Mouse (Mus musculus) cerebral cortex, adult 2 months (tissue): ENCODE data around the gene Gm9833.

Experiments used
- WGBS: fragments of 180-500 bp; shearing (Covaris S2); methylation state at CpG from one replicate; pipeline ENCODE4 v1.1.7; 2018; 5-methylcytosine and 5-hydroxymethylcytosine counted together

Gene Gm9833

DNA sequence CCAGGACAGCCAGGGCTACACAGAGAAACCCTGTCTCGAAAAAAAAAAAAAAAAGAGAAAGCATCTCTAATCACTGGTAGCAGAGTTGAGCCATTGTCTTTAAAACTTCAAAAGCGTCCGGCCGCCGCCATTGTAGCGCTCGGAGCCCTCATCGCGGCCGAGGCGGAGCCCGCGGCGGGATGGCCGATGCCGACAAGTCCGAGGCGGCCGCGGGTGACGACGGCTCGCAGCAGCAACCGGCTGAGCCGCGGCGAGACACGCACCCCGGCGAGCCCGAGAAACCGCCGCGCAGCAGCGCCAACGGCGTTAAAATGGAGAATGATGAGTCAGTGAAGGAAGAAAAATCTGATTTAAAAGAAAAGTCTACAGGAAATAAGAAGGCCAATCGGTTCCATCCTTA is at the start of gene Gm9833:
Gene Gm9833, plus strand, starts transcription at position 117 of the 400 bp plus-strand sequence.
- WGBS = 26% methylated on average over 38 of the region's 38 CpGs

DNA sequence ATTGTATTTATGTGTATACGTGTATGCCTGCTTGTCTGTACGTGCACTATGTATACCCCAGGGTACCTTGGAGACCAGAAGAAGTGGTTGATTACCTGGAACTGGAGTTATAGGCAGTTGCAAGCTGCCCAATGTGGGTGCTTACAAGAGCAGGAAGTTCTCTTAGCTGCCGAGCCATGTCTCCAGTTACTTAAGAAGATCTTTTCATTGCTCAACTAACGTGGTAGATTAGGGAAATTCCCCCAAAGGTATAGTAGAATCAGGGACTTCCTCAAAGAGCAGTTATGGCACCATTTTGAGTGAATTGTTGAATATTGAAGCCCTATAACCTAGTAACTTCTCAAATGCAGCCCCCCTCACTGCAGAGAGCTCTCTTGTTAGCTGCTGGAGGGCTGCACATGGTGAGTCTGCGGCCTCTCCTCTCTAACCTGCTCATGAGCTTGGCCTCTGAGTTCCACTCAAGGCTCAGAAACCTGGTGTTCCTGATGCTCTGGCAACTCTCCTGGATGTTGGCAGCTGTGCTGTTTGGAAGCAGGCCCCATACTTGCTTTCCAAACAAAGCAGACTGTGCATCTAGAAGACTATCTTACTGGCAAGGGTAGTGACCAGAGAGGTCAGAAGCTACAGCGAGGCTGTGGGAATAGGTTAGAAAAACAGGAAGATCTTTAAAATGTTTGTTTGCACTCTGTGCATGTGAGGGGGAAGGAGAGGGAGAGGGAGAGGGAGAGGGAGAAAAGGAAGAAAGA is 10.6 kb upstream of the Gm9833 start:
- WGBS = 84% methylated on average over 6 of the region's 6 CpGs

DNA sequence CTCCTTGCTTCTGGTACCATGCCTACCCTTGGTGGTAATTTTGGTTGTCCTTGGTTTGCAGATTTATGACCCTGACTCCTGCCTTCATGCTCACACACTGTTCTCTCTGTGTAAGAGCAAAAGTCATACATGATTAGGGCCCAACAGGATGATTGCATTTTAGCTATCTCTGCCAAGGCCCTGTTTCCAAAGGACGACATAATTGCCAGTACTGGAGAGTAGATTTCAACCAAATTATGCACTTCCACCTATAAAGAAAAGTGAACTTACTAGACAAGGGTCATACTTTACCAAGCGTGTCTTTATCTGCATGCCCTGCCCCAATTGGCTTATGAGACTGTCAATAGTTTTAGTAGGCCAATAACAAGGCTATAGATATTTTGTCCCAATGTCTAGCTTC is 9.8 kb upstream of the Gm9833 start:
- WGBS = 93% methylated on average over 2 of the region's 2 CpGs

DNA sequence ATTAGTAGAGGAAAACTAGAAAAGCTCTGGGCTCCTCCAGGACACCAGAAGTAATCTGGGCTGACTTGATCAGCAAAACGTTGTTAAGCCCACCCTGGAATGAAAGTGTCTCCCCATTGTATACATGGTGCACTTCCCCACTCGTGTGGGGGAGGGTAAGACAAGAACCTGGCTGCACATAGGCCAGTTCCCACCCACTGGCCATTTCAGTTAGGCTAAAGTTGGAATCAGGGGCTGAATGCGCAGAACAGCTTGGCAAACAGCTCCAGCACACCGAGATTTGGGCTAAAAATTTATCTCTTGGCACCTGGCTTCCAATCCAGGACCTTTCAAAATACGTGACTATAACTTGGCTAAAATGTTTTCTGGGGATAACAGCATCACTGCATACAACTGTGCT is 6.6 kb upstream of the Gm9833 start:
- 49% methylated on average over 5 of the region's 5 CpGs for WGBS

DNA sequence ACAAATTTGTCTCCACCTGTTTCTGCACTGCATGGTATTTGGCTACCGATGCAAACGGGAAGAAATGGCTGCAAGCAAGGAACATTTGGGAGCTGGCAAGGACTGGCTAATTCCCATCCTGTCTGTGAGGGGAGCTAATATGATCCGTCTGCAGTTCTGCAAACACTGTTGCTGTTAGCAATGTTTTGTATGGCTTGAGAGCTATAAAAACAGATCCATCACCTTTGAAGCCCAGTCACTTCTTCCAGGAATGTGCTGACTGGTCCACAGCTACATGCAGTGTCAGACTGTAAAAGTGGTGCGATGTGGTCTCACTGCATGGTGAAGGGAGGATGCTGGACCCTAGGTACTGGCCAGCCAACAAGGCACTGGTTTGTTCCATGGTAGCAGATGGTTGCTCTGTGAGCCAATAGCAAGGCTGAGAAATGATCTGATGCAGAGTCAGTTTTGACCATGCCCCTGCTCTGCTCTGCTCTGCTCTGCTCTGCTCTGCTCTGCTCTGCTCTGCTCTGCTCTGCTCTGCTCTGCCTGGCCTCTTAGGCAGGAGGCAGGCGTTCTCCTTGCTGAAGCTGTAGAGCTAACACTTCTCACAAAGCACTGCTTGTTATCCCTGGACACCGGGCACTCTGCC is 5.9 kb upstream of the Gm9833 start:
- WGBS = 37% methylated on average over 6 of the region's 6 CpGs

DNA sequence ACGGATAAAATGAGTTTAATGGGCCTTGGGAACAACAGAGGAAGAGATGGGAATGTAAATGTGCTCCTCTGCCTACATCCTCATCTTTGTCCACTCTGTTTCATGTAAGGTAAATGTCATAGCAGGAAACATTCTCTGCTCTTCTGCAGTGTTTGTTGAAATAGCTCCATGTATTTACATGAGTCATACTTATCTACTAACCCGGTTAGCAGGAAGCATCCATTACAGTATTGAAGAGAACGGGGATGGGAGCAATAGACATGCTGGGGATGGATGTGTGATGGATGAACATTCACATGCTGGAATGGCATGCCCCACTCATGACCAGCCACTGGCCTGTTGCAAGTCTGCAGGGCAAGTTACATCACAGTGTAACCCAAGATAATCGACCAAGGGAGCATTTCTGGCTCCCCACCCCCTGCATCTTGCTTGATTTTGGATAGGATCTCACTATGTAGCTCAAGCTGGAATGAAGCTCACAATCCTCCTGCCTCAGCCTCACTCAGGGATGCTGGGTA is 5.3 kb upstream of the Gm9833 start:
- 54% methylated on average over 4 of the region's 4 CpGs for whole genome bisulfite sequencing

DNA sequence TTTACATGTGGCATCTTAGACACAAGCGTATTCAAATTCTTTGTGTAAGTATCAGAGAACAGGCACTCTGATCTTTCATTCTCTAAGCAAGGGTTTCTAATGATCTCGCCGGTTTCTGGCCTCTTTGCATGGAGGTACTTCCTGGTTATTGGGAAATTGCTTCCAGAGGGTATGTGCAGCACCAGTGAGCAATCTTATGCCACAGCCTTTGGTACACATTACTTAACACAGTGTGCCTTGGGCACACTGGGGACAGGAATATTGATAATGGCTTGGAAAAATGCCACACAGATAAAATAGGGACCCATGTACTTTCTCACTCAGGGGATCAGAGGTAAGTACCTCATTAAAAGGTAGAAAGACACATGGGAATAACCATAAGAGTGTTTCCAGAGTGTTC is 3.8 kb upstream of the Gm9833 start:
- WGBS = 91% methylated on average over 3 of the region's 3 CpGs

DNA sequence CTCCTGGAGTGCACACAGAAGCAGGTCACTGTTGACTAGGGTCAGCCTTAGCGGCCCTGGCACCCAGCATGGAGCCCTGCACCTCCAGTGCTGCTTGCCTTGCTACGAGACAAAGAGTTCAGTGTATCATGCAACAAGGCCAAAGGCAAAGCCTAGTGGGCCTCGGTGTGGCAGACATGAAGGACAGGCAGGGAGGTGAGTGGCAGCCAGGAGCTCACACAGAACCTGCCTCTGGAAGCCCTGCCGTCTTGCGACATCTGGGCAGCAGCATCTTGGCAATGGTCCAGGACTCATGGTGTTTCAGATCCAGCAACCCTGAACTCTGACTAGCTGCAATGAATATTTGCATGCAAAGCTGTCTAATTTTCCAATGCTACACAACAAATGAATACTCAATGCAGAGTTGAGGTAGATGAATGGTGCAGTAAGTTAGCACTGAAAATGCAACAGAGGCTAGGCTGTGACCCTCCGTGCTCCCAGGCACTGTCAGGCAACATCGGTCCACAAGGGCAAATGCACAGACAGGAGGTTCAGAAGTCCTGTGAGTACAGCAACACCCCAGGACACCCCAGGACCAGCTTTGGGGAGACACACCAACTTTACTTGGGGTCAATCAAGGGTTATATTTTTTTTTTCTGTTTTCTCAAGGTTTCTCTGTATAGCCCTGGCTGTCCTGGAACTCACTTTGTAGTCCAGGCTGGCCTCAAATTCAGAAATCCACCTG is 2.4 kb upstream of the Gm9833 start:
- 72% methylated on average over 7 of the region's 7 CpGs for WGBS

DNA sequence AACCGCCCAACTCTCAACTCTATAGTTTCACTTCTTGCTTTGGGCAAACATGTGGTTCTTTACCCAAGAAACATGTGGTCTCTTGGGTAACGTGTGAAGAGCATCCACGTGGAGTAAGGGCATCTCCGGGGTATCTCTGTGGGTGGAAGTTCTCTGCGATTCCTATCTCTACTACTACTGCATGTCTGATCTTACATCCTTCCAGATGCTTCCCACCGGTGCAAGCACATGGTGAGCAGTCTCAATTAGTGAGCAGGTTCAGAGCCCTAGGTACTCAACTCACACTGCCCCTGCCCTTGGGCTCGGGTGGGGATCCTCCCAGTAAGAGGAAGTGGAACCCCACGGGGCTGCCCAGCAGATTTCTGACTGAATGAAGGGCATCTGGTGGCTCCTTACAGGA is 399 bp upstream of the Gm9833 start:
- 80% methylated on average over 8 of the region's 8 CpGs for WGBS

DNA sequence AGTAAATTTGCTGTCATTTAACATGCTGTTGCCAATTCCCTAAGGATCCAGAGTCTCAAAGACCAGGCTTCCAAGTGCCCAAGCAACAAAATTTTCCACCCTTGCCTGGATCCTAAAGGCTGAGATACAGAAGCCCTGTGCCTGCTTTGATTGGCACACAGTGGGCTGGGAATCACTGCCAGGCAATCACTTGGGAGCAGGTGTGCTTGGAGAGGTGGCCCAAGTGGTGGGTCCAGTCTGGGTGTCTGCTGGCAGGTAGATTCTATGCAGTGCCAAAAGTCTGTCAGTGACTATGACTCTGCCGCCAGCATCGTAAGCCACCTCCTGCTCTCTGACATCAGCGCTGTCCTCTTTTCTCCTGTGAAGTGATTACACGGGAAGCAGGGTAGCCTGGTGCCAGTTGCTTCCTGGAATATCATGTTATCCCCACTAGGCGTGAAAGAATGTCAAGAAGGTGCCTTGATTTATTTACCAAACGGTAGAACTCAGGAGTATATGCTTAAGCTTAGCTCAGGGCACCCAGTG is 3.8 kb downstream of the Gm9833 start:
- 83% methylated on average over 6 of the region's 6 CpGs for WGBS

DNA sequence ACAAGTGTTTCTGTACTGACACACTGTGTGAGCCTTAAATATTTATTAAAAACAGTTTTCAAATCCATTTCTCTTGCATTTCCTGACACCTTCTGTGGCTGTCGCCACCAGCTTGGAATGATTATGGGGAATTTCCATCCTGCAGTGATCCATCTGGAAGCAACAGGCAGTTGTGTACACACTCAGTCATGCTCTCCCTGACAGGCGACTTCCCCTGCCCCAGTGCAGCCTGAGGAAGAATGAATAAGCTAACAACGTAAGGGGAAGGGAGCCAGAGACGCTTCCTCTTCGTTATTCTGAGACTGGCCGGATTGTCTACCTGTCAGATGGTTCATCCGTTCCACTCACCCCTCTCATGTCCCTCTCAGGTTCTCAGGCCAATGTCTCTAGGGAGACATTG is 4.6 kb downstream of the Gm9833 start:
- 52% methylated on average over 7 of the region's 7 CpGs for WGBS

DNA sequence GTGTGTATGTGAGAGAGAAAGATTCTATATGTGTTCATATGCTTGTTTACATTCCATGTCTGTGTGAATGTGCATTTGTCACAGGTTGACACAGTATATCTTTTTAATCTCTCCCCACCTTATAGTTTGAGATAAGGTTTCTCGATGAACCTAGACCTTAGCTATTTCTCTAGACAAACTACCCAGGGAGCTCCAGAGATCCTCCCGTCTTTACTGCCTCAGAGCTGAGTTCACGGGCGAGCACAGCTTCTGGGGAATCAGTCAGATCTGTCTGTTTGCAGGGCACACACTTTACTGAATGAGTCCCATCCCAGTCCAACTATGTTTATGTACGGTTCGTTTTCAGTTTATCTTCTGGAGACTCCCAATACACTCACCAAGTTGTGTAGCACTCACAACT is 5.0 kb downstream of the Gm9833 start:
- WGBS = 88% methylated on average over 6 of the region's 6 CpGs

DNA sequence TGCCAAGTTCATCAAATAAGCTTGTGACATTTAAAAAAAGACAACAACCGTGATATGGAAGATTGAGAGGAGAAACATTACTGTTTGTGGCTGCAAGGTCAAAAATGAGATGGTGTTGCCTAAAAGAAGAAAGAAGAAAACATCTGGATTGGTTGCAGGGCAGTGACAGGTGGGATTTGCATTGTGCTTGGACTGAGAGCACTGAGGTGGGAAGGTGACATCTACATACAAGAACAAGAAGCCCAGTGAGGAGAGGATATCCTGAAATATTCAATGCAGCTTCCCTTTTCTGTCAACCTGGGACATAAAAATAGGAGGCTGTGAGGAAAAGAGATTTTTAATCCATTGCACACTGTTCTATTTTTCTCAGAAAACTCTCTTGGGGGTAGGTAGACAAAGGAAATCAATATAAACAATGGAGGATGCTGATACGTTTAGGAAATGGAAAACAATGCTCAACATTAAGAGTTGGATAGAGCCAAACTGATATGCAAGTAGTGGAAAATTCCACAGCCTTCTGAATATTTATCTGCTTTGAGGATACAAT is 7.2 kb downstream of the Gm9833 start:
- 85% methylated on average over 2 of the region's 2 CpGs for WGBS

DNA sequence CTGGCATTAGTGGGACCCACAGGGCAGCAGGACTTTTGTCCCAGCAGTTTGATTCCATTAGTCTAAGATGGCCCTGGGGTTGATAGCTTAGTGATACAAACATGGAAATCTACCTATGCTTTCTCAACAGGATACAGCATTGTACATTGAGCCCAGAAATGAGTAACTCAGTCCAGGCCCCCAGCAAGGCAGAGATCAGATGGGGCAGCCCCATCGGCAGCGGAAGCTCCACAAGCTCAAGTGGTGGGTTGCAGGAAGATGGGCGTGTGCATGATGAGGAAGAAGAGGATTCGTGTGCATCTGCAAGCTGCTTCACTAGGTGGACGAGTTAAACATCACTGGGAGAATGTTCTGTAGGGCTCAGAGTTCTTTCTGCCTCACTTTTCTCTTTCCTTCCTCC is 11.8 kb downstream of the Gm9833 start:
- 94% methylated on average over 5 of the region's 5 CpGs for WGBS

DNA sequence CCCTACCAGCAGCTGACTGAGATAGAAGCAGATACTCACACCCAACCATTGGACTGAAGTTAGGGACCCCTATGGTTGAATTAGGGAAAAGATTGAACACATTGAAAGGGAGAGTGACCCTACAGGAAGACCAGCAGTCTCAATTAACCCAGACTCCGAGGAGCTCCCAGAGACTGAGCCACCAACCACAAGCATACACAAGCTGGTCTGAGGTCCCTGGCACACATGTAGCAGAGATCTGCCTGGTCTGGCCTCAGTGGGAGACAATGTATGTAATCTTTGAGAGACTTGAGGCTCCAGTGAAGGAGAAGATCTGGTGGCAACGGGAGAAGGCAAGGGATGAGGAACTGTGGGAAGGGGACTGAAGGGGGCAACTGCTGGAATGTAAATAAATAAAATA is 23.7 kb downstream of the Gm9833 start:
- WGBS = 90% methylated on average over 2 of the region's 2 CpGs

DNA sequence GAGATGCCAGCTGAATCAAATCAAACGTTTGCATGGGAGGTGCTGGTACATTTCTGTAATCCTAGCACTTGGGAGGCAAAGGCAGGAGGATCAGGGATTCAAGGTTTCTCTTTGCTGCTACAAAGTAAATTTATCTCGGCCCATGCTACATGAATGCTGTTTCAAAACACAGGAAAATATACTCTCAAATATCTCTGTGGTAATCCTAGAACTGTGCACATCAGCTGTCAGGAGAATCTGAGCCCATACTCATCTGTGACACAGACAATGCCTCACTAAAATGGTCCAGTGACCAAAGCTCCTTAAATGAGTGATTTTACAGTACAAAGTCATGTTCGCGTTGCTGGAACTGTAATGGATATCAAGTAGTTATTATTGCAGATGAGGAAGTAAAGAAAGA is 24.3 kb downstream of the Gm9833 start:
- 73% methylated on average over 4 of the region's 4 CpGs for WGBS

DNA sequence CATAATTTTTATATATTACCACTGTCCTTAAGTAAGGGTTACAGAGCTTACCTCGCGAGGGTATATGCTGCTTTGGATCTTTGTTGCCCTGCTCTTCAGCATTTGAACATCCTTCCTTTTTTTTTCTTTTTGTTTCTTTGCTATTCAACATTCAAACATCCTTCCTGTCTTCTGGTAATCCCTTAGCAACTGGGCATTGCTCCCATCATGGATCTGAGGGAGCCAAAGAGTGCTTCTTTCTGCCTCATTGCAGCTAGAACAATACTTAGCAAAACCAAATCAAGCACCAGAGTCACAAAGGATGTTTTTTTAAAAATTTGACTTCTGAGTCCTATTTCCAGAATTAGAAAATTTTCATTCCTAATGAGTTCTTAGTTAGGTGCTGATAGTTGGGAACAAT is 24.8 kb downstream of the Gm9833 start:
- WGBS = 71% methylated on average over 2 of the region's 2 CpGs

DNA sequence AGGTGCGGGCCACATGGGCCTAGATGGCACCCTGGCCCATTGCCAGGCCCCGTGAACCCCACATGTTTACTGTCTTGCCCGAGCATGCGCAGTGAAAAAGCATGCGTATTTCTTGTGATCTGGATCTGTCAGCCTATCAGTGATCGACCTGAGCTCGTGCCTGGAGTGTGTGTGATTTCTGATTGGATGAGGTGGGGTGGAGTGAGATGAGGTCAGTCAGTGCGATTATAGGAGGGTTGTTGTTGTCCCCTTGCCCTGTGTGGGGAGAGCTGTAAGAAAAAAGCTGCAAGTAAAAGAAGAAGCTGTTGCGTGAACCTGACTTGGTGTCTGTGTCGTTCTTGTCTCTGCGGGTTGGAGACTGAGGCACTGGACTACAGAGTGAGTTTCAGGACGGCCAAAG is 28.6 kb downstream of the Gm9833 start:
- 95% methylated on average over 12 of the region's 12 CpGs for WGBS

DNA sequence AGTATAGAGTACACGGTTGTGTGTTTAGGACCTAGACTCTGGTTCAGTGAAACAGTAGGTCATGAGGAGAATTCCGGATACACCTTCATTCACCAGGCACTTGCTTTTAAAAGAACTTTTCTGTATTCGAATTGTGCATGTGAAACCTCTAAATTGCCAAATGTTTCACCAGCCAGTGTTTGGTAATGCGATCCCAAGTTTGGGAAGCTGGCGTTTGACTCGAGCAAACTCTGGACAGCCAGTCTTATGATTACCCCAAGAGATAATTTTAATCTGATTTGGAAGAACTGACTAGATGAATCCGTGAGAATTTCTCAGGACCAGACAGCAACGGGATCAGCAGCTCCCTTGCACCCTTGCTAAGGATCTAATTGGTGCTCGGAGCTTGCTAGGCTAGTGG is 33.3 kb downstream of the Gm9833 start:
- WGBS = 85% methylated on average over 9 of the region's 9 CpGs

DNA sequence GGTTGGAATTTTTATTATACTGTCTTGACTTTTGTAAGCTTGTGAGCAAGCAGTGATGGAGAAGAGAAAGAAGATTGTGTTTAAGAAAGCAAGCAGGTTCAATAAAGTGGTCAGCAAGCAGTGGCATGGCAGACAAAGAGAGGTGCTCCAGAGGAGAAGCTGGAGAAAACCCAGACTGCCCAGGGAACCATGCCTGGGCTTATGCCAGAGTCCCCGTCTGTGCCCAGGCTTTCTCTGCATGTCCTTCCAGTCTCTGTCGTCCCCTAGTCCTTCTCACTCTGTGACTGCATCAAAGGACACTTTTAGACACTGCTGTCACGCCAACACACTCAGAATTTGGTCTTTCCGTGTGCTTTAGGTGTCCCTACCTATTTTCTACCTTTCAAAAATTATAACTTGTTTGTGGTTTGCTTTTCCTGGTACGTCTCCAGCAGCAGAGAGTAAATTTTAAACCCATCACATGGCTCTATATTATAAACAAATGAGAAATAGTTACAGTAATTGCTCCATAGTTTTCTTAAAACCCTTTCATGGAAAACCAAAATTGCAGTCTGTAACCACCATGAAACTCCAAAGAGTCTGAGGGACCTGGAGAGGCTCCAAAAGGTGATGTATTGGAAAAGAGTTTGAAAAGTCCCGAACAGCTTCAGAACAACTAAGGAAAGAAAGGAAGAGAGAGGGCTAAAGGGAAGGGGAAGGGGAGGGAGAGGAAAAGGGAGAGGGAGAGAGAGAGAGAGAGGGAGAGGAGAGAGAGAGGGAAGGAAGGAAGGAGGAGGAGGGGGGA is 34.2 kb downstream of the Gm9833 start:
- 55% methylated on average over 6 of the region's 6 CpGs for WGBS

DNA sequence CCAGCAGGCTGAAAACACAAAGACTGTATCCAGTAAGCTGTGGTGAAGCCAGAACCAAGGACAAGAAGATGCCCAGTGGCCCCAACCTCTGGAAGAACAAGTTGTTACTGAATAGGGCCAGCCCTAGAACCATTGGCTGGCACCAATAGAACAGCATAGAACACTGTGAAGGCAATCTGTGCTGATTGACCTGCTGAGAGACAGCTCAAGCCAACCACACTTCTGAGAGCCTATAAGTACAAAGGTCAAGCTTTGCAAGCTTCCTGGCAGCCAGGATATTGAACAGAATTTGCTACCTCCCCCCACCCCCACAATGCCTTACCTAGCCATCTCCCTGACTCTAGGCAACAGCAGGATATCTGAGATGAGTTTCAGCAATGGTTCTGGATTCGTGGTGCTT is 35.7 kb downstream of the Gm9833 start:
- 93% methylated on average over 1 of the region's 1 CpGs for WGBS
